Mouse (Mus musculus) midbrain, embryonic 14.5 days (tissue): ENCODE measurements around the gene C2cd4b. TPM values are rescaled to one million over a fixed set of nuclear protein-coding genes. Genes with fewer than 3 reads are reported as not detected.
"Not testable (repeated sequence)": the region's sequence is repeated elsewhere in the genome, so short reads cannot be mapped to it uniquely, and the experiment has no call there.

ENCODE experiments used
- ATAC-seq: fragments of 200-750 bp; cut with Nextera tagmentation; 2 replicates; pipeline ENCODE4 v1.8.0; 2017; ENCODE audit warnings: moderate number of reproducible peaks, moderate library complexity; ENCODE audit not compliant: low FRiP score, low TSS enrichment
- DNase-seq: peaks from one replicate; pipeline ENCODE4 v3.0.0-alpha.2; 2015
- H3K27ac ChIP-seq: fragments of 300-500 bp; sonication (generic); replicated peaks from 2 replicates; pipeline ENCODE4 v1.5.1; 2014; ENCODE audit warnings: mild to moderate bottlenecking, low read depth, low read length, moderate library complexity
- H3K27me3 ChIP-seq: fragments of 300-500 bp; sonication (generic); 2 replicates; pipeline ENCODE4 v1.6.1; 2014; ENCODE audit warnings: low read length, control low read depth, mixed read lengths; ENCODE audit not compliant: control insufficient read depth, insufficient read depth
- H3K36me3 ChIP-seq: fragments of 300-500 bp; sonication (generic); 2 replicates; pipeline ENCODE4 v1.6.1; 2014; ENCODE audit warnings: low read length, control low read depth; ENCODE audit not compliant: control insufficient read depth, insufficient read depth
- H3K4me1 ChIP-seq: fragments of 300-500 bp; sonication (generic); 2 replicates; pipeline ENCODE4 v1.6.1; 2014; ENCODE audit warnings: mild to moderate bottlenecking, antibody characterized with exemption, low read length, control low read depth; ENCODE audit not compliant: control insufficient read depth, insufficient read depth
- H3K4me2 ChIP-seq: fragments of 300-500 bp; sonication (generic); 2 replicates; pipeline ENCODE4 v1.6.1; 2014; ENCODE audit warnings: mild to moderate bottlenecking, low read length, moderate library complexity
- H3K4me3 ChIP-seq: fragments of 300-500 bp; sonication (generic); replicated peaks from 2 replicates; pipeline ENCODE4 v1.5.1; 2014; ENCODE audit warnings: low read depth, low read length
- H3K9ac ChIP-seq: fragments of 300-500 bp; sonication (generic); replicated peaks from 2 replicates; pipeline ENCODE4 v1.6.1; 2014; ENCODE audit warnings: mild to moderate bottlenecking, low read length, moderate library complexity
- H3K9me3 ChIP-seq: fragments of 300-500 bp; sonication (generic); 2 replicates; pipeline ENCODE4 v1.6.1; 2016; ENCODE audit warnings: low read length, control low read depth, mixed read lengths; ENCODE audit not compliant: control insufficient read depth
- WGBS: fragments of 180-500 bp; shearing (Covaris S2); extraction: QIAGEN DNeasy Blood & Tissue Kit; methylation state at CpG from one replicate; pipeline ENCODE4 v1.1.7; 2014; 5-methylcytosine and 5-hydroxymethylcytosine counted together
- polyA plus RNA-seq: library from polyadenylated mRNA; unstranded; fragments of >200 nt; fragmentation: Nextera tagmentation; extraction: Ambion mirVana; gene quantifications from 2 replicates; pipeline ENCODE4 v1.2.1, GENCODE M21; 2014

C2cd4b gene
- polyA plus RNA-seq, 1 experiment from 2014 or later = 0.71 TPM

DNA sequence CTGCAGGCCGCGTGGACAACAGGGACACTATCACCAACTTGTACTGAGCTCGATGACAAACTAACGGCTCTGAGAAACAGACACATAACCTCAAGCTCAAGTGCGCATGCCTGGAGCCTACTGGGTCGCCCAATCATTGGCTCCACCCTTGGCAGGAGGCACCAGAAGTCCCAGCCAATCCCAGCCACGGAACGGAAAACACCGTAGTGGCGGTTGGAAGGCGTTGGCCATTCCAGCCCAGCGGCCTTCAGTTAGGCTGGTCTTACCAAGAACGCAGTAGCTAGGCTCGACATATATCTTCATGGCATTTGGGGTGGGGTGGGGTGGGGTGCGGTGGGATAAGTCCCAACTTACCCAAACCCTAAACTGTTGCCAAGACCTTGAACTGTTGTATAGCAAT is 25.5 kb upstream of the C2cd4b start:
- Histone ChIP-seq H3K27ac (no peak overlapping the region), H3K4me1 (no peaks in the 10 kb centered on the region), H3K9me3 (no peaks in the 10 kb centered on the region), H3K27me3 (no peaks in the 10 kb centered on the region), H3K36me3 (no peaks in the 10 kb centered on the region), H3K4me2 (no peak overlapping the region), H3K9ac (no peak overlapping the region), H3K4me3 (no peak overlapping the region)
- whole genome bisulfite sequencing = 96% methylated on average over 15 of the region's 15 CpGs
- ATAC-seq = no peak
- DNase-seq = no peak

DNA sequence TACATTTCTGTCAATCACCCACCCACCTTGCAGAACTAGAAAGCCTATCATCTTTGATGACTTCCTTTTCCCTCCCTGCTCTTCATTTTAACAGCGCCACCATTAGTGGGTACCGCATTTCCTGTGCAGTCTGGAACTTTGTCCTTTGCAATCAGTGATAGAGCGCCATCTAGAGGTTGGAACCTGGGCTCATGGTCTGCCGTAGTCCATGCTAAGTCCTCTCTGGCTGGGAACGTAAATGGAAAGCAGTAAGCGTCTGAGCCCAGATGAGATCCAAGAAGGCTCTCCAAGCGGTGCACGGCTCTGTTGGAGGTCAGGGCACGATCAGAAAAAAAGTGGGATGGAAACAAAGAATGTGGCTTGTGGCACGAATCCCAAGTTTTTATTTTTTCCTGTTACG is 23.8 kb upstream of the C2cd4b start:
- Histone ChIP-seq H3K36me3 (no peaks in the 10 kb centered on the region), H3K9me3 (no peaks in the 10 kb centered on the region), H3K27ac (no peak overlapping the region), H3K4me3 (no peak overlapping the region), H3K4me1 (no peaks in the 10 kb centered on the region), H3K27me3 (no peaks in the 10 kb centered on the region), H3K4me2 (no peak overlapping the region), H3K9ac (no peak overlapping the region)
- ATAC-seq (no peak), DNase-seq (peak; percentile 48)
- 54% methylated on average over 11 of the region's 11 CpGs for WGBS

GRCm38 (mm10) chr9:67741256-67741655 is 18.0 kb upstream of the C2cd4b start:
- Histone ChIP-seq H3K27me3 (no peaks in the 10 kb centered on the region), H3K4me2 (no peak overlapping the region), H3K4me3 (no peak overlapping the region), H3K9me3 (no peaks in the 10 kb centered on the region), H3K36me3 (no peaks in the 10 kb centered on the region), H3K27ac (no peak overlapping the region), H3K4me1 (no peaks in the 10 kb centered on the region), H3K9ac (no peak overlapping the region)
- ATAC-seq (no peak), DNase-seq (no peak)
- WGBS = 92% methylated on average over 2 of the region's 2 CpGs

DNA sequence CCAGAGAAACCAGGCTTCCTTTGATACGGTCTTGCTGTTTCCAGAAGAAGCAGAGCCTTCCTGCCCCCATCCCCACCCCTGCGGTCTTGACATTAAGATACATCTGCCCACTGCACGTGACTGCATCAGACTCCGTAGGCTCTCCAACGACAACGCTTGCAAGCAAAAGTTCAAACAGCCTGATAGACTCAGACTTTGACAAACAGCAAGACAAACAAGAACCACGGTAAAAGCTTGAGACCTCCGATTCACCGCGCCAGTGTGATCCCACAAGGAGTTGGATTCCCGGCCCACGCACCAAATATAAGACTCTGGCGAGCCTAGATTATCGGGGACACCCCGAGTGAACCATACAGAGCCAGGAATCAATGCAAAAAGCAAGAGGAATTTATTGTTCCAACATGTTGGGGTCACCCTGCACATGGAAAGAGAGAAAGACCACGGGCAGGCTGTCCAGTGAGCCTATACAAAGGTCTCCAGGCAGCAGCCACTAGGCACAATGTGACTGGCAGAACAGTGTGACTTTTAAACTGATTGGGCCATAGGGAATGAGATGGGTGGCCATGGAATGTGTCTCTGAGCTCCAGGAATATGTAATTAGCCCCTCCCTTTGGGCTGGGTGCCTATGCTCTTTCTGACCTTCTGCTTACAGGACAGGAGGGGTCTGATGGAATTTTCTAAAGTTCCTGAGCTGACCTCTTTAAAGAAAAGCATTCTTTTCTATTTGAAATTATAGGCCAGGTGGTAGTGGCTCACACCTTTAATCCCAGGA is 5.6 kb upstream of the C2cd4b start:
- DNase-seq = no peak
- no peak overlapping the region for H3K27ac ChIP-seq
- H3K9me3 ChIP-seq = no peaks in the 10 kb centered on the region
- 89% methylated on average over 16 of the region's 16 CpGs for WGBS
- no peak overlapping the region for H3K9ac ChIP-seq
- no peak overlapping the region for H3K4me2 ChIP-seq
- H3K36me3 ChIP-seq = no peaks in the 10 kb centered on the region
- no peak overlapping the region for H3K4me3 ChIP-seq
- no peaks in the 10 kb centered on the region for H3K4me1 ChIP-seq
- no peak for ATAC-seq
- no peaks in the 10 kb centered on the region for H3K27me3 ChIP-seq

GRCm38 (mm10) chr9:67754713-67755112 is 4.5 kb upstream of the C2cd4b start:
- DNase-seq = no peak

GRCm38 (mm10) chr9:67758686-67759085 is 551 bp upstream of the C2cd4b start:
- ATAC-seq = no peak
- Histone ChIP-seq H3K4me3 (peak overlapping the region; percentile 60), H3K9me3 (no peaks in the 10 kb centered on the region), H3K9ac (no peak overlapping the region), H3K4me2 (peak overlapping the region; percentile 84), H3K27ac (no peak overlapping the region), H3K27me3 (peaks cover 11% of the 10 kb centered on the region), H3K36me3 (no peaks in the 10 kb centered on the region), H3K4me1 (0 out of 2 replicates have a peak, but pooled peaks cover 2% of the 10 kb centered on the region)
- WGBS = 3% methylated on average over 9 of the region's 9 CpGs
- DNase-seq = peak; percentile 89

More at GRCm38 (mm10) chr9:67754713-67755112, 4.5 kb upstream of the C2cd4b start:
- Histone ChIP-seq H3K27ac (no peak overlapping the region), H3K36me3 (no peaks in the 10 kb centered on the region), H3K9me3 (no peaks in the 10 kb centered on the region), H3K4me3 (no peak overlapping the region), H3K4me2 (no peak overlapping the region), H3K27me3 (peaks cover 10% of the 10 kb centered on the region), H3K9ac (no peak overlapping the region), H3K4me1 (no peaks in the 10 kb centered on the region)
- WGBS = 83% methylated on average over 3 of the region's 3 CpGs
- ATAC-seq = no peak

- H3K36me3 ChIP-seq, H3K4me1 ChIP-seq, H3K9me3 ChIP-seq: not testable (repeated sequence)
- ATAC-seq (peak; percentile 90), DNase-seq (peak; percentile 87)
- peak overlapping the region; percentile 60 for H3K4me3 ChIP-seq
- peak overlapping the region; percentile 77 for H3K27ac ChIP-seq
- peak overlapping the region; percentile 84 for H3K4me2 ChIP-seq
- H3K27me3 ChIP-seq = peaks cover 11% of the 10 kb centered on the region
- peak overlapping the region; percentile 69 for H3K9ac ChIP-seq
- WGBS = under 1% methylated on average over 104 of the region's 114 CpGs
These were observed 923 bp downstream of the C2cd4b start for GRCm38 (mm10) chr9:67759956-67760764.

DNA sequence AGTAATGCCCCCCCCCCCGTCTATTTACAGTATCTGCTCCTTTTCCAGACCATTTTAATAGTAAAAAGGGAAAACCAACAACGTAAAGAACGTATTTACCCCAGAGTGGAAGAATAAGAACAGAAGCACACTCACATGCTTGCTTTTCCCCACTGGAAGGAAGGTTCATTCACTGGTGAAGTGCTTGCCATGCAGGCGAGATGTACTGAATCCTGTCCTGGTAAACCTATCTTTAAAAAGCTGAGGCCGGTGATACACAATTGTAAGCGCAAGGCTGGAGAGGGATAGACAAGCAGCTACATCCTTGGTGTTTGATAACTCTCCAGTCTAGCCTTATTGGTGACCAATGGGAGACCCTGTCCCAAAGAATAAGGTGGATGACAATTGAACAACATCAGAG is 1.8 kb downstream of the C2cd4b start:
- DNase-seq (no peak), ATAC-seq (no peak)
- Histone ChIP-seq H3K9me3 (no peaks in the 10 kb centered on the region), H3K27ac (no peak overlapping the region), H3K9ac (peak overlapping the region; percentile 69; the same call in 1 of the 2 replicates), H3K4me2 (peak overlapping the region; percentile 84), H3K27me3 (peaks cover 11% of the 10 kb centered on the region), H3K4me1 (0 out of 2 replicates have a peak, but pooled peaks cover 2% of the 10 kb centered on the region), H3K4me3 (peak overlapping the region; percentile 60), H3K36me3 (no peaks in the 10 kb centered on the region)
- 60% methylated on average over 6 of the region's 6 CpGs for WGBS
